Mouse (Mus musculus) cerebellum, adult 2 months (tissue): ENCODE data around the gene Zscan20.

ENCODE experiments used
- CTCF ChIP-seq: fragments of 200-500 bp; IDR thresholded peaks from 2 replicates; pipeline ENCODE4 v1.5.1; 2011; ENCODE audit warnings: low read depth, mild to moderate bottlenecking, control low read depth, low read length, moderate library complexity, borderline replicate concordance; ENCODE audit not compliant: insufficient read depth
- POLR2A ChIP-seq: fragments of 200-500 bp; IDR thresholded peaks from 2 replicates; pipeline ENCODE4 v1.6.1; 2011; ENCODE audit warnings: low read length, control low read depth, borderline replicate concordance; ENCODE audit not compliant: insufficient read depth

DNA sequence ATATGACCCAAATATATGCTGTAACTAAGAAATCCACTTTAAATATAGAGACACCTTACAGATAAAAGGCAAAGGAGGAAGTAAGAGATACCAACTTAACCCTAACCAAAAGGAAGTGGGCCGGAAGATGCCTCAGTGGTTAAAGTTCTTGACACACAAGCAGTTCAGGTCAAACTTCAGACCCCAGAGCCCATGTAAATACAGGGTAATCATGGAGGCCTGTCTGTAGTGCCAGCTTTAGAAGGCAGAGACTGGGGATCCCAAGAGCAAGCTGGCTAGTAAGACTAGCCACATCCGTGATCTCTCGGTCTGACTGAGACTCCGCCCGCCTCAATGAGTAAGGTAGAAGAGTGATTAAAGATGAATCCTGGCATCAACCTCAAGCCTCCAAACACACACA, 15.8 kb downstream of the Zscan20 start:
- TF ChIP-seq CTCF (no peak), POLR2A (no peak)
